Mouse (Mus musculus) CD4-positive helper T cell, adult 2 months (primary cell): ENCODE data around the gene Cuedc1.

Source experiments
- DNase-seq: peaks from one replicate; pipeline ENCODE4 v3.0.0-alpha.2; 2012; ENCODE audit warnings: low read depth, missing footprints, low spot score

The Cuedc1 gene

DNA sequence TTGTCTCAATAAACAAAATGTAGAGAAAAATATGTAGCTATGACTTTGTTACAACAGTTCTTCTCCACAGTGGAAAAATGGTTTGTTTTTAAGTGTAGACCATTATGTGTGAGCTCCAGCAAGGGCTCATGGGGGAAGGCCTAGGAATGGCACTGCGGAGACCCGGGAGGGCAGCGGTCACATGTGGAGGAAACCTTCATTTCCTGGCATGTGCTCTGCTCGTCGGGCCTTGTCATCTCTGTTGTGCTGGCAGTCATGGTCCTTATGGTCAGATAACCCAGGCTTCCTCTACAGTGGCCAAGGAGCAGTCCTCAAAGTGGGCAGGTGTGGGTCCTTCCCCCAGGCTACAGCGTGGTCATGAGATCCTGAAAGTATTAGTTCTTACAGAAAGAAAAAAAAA is 14.2 kb upstream of the Cuedc1 start:
- DNase-seq = no peak

DNA sequence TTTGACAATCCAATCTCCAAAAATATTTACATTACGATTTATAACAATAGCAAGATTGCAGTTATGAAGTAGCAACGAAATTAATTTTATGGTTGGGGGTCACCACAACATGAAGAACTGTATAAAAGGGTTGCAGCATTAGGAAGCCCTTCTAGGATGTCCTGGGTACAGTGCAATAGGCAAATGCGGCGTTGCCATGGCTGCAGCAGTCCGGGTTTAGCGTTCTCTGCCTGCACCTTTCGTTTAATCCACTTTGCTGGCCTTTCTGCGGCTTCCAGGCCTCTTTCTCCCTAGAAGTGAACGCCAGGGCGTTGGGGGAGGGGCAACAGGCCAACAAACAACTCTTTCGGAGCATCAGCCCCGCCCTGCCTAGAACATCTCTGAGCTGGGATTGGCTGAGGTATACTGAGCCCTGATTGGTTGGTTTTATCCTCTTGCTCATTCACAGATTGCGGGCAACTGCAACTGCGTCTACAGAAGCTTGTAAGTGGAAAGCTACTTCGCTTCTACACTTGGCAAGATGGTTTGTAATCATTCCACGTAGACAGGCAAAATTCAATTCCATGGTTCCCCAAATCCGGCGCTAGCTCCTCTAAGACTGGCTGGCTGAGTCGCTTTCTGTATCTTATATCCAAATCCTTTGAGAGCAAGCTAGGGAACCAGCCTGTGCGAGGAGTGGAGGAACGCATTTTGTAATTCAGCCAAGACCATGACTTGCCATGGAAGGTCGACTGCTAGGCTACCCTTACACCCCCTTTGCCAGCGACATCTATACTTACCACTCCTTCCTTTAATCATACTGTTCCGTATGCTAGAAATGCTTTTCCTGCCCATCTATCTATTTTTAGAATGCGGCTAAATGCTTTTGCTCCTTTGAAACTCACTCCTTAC is 10.9 kb upstream of the Cuedc1 start:
- DNase-seq = peak; percentile 84

DNA sequence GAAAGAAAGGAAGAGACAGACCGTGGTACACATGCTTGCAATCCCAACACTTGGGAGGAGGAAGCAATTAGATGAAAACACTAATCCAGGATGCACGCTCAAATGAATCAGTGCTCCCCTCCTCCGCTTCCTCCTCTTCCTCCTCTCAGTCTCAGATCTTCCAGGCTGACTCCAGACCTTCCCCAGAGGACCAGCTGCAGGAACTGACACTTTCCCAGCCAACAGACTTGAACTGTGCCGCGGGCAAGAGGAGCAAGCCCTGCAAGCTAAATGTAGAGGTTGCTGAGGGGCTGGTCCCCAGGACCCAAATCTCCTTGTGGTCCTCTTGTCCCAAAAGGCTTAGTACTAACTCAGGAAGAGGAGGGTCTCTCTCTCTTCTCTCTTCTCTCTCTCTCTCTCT is 8.7 kb upstream of the Cuedc1 start:
- no peak for DNase-seq

DNA sequence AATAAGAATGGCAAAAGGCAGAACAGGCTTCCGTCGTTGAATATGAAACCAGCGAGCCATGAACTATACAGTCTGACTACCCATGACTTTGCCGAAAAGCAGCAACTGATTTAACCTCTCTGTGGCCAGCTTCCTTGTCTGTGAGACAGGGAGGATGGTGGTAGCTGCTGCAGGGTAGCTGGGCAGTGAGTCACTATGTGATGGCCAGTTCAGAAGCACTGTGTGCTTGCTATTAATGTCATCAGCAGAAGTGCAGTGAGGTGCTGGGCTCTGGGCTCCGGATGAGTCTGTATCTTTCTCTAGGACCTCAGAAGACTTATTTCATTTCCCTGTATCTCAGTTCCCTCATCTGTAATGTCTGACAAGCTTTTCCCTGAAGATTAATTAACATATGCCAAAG is 7.6 kb upstream of the Cuedc1 start:
- no peak for DNase-seq

DNA sequence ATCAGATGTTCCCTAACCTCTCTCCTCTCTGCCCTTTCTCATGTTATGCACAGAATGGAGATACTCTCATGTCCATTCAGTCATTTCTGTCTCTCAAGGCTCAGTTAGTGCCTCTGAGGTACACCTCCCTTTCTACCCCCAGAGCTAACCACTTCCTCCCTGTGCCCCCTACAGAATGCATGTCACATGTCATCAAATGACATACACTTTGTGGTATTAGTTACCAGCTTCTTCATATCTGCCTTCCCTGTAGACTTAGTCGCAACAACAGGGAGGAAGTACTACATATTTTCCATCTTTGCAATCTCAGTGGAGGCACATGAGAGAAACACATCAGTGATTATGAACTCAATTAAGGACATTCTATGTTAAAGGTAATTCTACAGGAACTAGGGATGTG is 5.9 kb upstream of the Cuedc1 start:
- peak; percentile 27 for DNase-seq

DNA sequence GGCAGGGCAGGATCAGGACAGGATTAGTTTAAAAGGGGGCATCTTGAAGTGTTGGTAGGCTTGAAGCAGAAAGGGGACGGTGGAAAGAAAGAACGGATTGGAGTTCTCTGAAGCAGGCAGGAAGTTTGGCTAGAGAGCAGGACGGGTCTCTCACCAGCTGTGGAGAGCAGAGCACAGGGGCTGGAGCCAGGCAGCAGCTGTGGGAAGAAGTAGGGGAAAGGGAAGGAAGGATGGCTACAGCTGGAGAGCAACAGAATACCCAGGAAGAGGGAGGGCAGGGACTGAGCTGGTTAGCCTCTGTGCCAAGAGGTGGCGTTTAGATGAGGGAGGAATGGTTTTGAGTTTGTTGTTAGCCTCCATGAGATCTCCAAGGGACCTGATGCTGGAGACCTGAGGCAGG is 685 bp upstream of the Cuedc1 start:
- DNase-seq = no peak

DNA sequence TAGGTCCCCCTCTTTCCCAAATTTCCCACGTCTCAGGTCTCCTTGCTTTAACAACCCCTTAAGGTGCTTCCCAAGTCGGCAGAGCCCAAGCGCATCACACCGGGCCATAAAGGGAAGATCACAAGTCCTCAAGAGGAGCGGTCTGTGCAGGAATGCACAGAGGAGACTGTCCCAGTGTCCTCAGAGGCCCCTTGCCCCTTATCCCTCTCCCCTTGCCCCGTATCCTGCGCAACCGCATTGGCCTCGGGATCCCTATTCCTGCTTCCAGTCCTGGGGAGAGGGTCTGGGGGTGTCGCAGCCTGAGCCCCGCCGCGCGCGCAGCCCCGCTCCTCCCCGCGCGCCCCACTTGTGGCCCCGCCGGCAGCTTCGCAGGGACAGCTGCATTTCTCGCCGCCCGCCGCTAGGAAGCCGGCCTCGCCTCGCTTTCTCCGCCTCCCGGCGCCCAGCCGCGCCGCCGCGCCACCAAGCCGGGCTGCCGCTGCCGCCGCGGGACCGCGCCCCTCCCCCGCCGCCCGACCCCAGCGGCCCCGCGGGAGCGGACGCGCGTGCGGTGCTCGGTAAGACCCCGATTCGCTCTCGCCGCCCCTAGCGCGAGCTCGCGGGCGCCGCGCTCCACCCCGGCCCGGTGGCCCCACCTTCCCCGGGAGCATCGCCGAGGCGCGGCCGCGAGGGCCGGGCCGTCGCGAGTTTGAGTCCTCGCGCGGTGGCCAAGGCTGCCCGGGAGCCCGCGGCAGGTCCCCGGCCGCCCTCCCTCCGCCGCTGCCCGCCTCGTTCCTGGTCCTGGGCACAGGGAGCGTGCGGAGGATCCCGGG is 1.1 kb downstream of the Cuedc1 start:
- peak; percentile 75 for DNase-seq

DNA sequence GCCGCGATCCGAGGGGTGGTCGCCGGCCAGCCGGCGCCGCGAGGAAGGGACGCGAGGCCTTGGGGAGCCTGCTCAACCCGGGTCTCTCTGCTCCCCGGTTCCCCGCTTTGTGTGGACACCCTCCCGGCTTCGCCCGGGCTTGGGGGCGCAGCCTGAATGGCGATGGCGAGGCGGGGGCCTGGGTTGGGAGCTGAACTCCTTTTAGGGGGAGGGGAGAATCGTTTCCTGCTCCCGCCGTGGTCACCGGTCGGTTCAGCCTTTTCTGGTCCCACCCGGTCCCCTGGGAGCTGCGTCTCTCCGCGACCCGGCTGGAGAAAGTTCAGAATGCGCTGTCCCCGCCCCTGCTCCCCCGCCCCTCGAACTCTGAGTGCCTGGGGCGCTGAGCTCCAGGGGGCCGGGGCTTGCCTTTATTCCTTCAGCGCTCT is 1.8 kb downstream of the Cuedc1 start:
- DNase-seq = peak; percentile 14

DNA sequence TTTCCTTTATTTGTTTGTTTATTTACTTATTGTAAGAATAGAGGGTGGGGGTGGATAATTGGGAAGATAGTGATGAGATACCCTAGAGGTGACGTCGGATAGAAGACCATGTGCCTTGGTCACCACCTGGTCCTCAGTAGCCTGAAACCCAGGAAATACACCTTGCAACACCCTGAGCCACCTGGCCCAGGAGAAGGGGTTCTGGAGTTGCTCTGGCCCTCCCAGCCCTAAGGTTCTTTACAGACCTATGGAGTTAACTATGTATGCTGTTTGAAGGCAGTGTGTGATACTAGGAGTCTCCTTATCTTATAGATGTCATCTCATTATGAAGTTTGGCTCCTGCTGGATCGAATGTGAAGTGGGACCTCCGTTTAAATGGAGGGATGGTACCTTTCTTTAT is 2.3 kb downstream of the Cuedc1 start:
- no peak for DNase-seq

DNA sequence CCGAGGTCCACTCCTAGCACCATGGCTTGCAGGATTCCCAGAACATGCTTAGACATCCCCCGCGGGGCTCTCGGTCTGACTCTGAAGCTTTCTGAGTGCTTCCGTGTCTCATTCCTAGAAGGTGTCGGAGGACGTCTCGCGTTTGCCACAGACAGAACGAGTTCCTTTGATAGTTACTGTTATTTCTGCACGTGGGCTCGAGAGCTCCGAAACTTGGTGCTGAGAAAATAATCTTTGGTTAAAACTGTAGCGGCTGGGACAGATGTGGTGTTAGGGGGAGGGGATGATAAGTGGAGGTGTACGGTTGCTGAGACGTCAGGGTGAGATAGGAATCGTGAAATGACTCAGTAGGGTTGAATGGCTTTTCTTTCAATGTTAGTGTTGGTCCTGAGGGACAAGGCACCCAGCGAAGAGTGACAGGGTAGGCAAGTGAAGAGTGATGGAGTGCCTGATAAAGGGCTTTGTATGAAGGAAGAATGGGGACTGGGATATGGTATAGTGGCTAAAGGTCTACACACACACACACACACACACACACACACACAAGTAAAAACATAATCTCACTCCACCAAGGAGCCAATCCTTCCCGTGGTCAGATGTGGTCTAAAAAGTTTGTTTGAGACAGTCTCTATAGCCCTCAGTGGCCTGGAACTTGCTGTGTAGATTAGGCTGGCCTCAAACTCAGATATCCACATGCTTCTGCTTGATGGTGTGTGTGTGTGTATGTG is 5.5 kb downstream of the Cuedc1 start:
- DNase-seq = peak; percentile 68

DNA sequence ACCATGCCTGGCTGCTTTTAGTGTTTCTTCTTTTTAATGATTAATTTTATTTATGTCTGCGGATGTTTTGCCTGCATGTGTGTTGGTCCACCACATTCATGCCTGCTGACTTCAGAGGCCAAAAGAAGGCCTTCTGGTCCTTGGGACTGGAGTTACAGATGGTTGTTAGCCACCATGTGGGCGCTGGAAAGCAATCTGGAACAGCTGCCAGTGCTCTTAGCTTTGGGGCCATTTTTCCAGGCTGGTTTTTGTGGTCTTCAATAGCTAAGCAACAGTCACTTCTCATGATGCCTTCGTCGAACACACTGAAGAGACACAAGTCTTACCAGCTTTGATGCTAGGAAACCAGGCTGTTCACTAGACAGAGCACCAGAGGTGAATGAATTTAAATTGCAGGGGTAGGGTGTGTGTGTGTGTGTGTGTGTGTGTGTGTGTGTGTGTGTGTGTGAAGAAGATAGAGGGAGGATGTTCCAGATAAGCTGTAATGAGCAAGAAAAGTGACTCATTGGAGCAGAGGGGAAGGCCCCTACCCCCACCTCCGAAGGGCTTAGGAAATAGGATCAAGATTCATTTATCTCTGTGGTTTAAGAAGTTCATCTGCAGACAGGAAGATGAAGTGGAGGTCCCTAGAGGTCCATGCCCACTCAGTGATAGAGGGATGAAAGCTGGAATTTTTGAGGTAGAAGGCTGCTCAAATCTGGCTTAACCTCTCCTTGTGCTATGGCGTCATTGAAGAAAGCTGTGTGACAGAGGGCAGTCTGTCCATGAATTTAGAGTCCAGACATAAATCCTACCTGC is 7.8 kb downstream of the Cuedc1 start:
- peak; percentile 39 for DNase-seq

DNA sequence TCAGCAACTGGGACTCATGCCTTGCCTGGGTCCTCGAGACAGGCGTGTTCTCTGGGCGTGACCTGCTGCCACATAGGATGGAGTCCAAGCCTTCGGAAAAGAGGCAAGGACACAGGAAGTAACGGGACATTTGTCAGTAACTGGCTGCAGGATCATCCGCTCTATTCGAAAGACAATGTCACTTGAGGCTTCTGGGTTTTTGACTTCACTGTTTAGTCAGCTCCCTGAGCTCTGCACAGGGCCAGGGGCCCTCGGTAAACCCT is 8.4 kb downstream of the Cuedc1 start:
- DNase-seq = no peak

DNA sequence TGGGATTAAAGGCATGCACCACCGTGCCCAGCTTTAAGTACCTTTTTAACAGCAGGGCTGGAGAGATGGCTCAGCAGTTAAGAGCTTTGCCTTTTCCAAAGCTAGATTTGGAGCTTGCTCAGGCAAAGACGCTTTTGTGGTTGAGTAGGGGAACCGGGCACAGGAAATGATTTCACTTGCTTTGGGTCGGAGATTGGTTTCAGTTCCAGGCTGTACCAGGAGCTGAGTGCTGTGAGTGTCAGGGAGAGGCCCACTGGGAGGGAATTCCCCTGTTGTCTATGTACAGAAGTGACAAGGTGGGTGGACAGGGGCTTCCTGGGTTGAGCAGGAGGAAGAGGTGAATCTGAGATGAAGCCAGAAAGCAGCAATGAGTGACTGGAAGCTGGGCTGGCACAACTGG is 9.5 kb downstream of the Cuedc1 start:
- DNase-seq = peak; percentile 71

DNA sequence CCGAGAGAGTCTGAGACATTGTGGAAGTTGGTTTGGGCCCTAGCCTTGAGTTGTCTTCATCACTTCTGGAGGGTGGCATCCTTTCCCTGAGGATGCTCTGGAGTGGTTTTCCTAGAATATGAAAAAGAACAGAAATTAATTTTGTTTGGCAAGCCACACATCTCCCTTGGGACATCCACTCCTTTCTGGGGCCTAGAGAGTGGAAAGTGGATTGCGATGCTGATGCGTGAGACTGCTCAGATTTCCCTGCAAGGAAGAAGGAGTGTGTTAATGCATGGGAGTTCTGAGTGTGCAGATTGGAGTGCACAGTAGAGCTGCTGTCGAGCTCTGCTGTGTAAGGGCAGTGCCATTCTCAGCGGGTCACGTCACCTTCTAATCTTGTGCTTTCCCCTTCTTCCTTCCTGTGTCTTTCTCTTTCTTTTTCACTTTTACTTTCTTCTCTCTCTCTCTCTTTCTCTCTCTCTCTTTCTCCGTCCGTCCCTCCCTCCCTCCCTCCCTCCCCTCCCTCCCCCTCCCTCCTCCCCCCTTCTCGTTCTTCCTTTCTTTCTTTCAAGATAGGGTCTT is 12.3 kb downstream of the Cuedc1 start:
- DNase-seq = no peak

DNA sequence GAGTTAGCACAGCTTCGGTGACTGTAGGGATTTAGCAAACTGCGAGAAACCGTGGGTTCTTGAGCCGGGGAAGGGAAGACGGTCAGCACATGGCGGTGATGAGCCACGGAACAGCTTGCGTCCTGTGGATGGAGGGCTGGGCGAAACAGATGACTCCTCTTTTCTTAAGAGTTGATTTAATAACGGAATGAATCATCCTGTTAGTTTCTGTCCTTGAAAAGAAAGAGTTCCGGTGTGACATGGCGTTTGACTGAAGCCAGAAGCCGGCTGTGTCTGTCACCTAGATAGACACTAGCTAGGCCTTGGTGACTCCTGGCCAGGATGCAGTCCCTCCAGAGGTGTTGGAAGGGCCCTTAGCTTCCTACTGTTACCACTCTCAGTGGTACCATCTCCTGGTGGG is 14.2 kb downstream of the Cuedc1 start:
- no peak for DNase-seq

DNA sequence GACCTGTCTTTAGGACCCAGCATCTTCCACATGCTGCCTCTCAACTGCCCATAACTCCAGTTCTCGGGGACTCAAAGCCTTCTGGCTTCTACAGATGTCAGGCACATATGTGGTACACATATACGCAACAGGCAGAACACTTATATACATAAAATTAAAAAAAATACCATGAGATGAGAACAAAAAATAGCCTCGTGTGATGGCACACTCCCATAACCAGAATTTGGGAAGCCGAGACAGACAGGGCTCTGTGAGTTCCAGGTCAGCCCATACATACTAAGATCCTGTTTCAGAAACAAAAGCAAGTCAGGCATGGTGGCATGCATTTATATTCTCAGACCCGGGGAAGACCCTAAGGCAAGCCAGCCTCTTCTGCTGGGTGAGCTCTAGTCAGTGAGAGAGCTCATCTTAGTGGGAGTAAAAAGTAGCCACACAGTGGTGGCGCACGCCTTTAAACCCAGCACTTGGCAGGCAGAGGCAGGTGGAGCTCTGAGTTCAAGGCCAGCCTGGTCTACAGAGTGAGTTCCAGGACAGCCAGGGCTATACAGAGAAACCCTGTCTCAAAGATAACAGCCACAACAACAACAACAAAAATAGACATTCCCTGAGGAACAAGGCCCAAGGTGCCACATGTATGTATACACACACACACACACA is 14.9 kb downstream of the Cuedc1 start:
- no peak for DNase-seq

DNA sequence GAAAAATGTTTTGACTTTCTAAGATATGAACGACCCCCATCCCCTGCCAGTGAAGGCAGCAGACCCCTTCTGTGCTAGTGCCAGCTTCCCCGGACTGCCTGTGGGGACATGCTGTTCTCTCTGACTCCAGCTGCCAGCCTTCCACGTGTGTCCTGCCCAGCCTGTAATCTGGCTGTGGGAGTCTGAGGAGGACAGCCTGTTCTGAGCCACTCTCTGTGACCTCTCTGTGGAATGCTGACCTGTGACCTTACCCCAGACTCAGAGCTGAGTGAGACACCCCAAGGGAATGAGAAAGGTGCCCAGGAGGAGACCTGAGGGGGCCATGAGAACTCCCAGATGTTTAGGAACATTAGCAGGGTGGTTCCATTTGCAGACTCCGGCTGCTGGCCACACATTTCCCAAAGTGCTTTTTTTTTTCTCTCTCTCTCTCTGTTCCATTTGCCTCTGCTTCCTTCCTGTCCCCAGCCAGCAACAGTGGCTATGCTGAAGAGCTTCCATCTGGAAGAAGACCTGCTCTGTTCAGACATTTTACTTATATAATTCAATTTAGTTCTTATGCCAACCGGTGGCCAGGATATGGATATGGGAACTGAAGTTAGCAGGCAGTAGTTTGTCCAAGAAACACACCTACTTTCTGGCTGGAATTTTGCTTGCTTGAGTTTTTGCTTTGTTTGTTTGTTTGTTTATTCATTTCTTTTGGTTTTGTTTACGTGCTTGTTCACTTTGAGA is 15.8 kb downstream of the Cuedc1 start:
- no peak for DNase-seq

DNA sequence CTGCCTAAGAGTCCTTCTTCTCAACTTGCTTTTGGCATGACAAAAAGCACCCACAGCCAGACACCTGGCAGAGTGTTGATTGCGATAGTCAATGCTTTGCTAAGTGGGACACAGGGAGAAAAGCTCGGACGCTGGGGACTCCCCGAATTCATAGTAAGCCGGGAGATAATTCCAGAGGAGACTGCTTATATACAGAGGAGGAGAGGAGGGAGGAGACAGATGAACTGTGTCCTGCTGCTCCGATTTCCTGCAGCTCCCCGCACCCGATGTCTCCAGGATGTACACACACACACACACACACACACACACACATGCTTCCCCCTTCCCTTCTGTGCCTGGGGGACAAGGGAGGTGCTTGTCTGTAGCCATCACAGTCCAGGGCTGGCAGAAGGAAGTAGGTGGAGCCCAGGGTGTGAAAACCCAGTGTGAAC is 17.0 kb downstream of the Cuedc1 start:
- no peak for DNase-seq

DNA sequence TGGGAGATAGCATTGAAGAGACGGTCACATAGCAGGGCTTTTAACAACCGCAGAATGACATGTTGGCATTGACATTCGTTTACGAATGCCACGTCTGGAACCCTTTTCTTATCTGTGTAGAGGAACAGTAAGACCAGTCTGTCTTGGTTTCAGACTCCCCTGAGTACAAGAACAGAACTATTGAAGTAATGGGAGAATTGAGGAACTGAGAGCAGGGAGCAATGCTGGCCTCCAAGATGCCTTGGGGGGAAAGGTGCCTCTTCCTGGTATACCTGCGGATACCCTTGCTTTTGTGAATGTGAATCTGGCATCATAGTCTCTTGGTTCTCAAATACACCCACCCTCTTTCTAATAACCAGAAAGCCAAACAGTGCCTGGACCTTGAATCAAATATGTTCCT is 18.7 kb downstream of the Cuedc1 start:
- no peak for DNase-seq
